Mouse (Mus musculus) limb, embryonic 14.5 days (tissue): Measurements from ENCODE around the gene Ptprn2. TPM values are rescaled to one million over a fixed set of nuclear protein-coding genes. Genes with fewer than 3 reads are reported as not detected.

Experiments used
- ATAC-seq: fragments of 200-750 bp; cut with Nextera tagmentation; 2 replicates; pipeline ENCODE4 v1.8.0; 2017; ENCODE audit warnings: low read depth, moderate number of reproducible peaks, moderate TSS enrichment; ENCODE audit not compliant: low FRiP score
- DNase-seq: peaks from one replicate; pipeline ENCODE4 v3.0.0-alpha.2; 2015; ENCODE audit warnings: low spot score
- H3K27ac ChIP-seq: fragments of 300-500 bp; sonication (generic); replicated peaks from 2 replicates; pipeline ENCODE4 v1.5.1; 2014; ENCODE audit warnings: low read depth, mild to moderate bottlenecking, low read length, moderate library complexity, mixed read lengths
- H3K27me3 ChIP-seq: fragments of 300-500 bp; sonication (generic); 2 replicates; pipeline ENCODE4 v1.6.1; 2014; ENCODE audit warnings: low read length, mixed read lengths; ENCODE audit not compliant: control insufficient read depth, insufficient read depth
- H3K36me3 ChIP-seq: fragments of 300-500 bp; sonication (generic); 2 replicates; pipeline ENCODE4 v1.6.1; 2014; ENCODE audit warnings: mild to moderate bottlenecking, low read length, moderate library complexity, mixed read lengths; ENCODE audit not compliant: control insufficient read depth, insufficient read depth
- H3K4me1 ChIP-seq: fragments of 300-500 bp; sonication (generic); 2 replicates; pipeline ENCODE4 v1.6.1; 2014; ENCODE audit warnings: antibody characterized with exemption, low read length, mixed read lengths; ENCODE audit not compliant: control insufficient read depth, insufficient read depth
- H3K4me2 ChIP-seq: fragments of 300-500 bp; sonication (generic); replicated peaks from 2 replicates; pipeline ENCODE4 v1.6.1; 2014; ENCODE audit warnings: low read depth, mild to moderate bottlenecking, low read length, moderate library complexity; ENCODE audit not compliant: severe bottlenecking
- H3K4me3 ChIP-seq: fragments of 300-500 bp; sonication (generic); replicated peaks from 2 replicates; pipeline ENCODE4 v1.5.1; 2014; ENCODE audit warnings: low read length
- H3K9ac ChIP-seq: fragments of 300-500 bp; sonication (generic); 2 replicates; pipeline ENCODE4 v1.6.1; 2014; ENCODE audit warnings: mild to moderate bottlenecking, low read depth, low read length, moderate library complexity; ENCODE audit not compliant: severe bottlenecking
- H3K9me3 ChIP-seq: fragments of 300-500 bp; sonication (generic); 2 replicates; pipeline ENCODE4 v1.6.1; 2016; ENCODE audit warnings: low read length; ENCODE audit not compliant: control insufficient read depth
- POLR2A ChIP-seq: fragments of 200-500 bp; IDR thresholded peaks from 2 replicates; pipeline ENCODE4 v1.8.0; 2012; ENCODE audit warnings: inconsistent platforms, mild to moderate bottlenecking, moderate library complexity, borderline replicate concordance; ENCODE audit not compliant: insufficient read depth, insufficient read length; ENCODE audit errors: extremely low read depth
- WGBS: fragments of 180-500 bp; shearing (Covaris S2); extraction: QIAGEN DNeasy Blood & Tissue Kit; methylation state at CpG from one replicate; pipeline ENCODE4 v1.1.7; 2014; 5-methylcytosine and 5-hydroxymethylcytosine counted together
- polyA plus RNA-seq, 2 experiments: library from polyadenylated mRNA; depleted of rRNA in 1 of 2; stranded (reverse) in 1 of 2; unstranded in 1 of 2; fragments of >200 nt; fragmentation: Nextera tagmentation in 1 of 2; extraction: Ambion mirVana in 1 of 2; gene quantifications; 2 replicates each; pipeline versions ENCODE4 v1.2.1 to v1.2.3; 2012 to 2014

The Ptprn2 gene
- polyA plus RNA-seq, 2 experiments = 0.08 to 0.65 TPM

DNA sequence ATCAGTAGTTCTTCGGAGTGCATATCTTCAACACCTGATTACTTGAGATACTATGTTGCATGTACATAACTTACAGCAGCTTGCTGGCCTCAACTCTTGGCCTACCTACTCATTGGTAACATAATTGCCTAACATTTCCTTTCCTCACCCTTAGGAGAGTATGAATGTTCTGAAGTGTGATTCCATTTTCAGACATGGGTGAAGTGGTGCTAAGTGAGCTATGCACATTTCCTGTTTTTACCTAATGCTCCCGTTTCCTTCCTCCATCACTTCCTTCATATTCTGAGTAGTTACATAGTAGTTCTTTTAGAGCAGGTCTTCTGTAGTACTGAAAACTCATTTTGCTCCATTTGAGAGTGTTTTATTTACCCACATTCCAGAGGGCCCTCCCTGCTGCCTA lies 334.3 kb downstream of the Ptprn2 start:
- 75% methylated on average over 2 of the region's 2 CpGs for WGBS
- no peaks in the 10 kb centered on the region for H3K4me1 ChIP-seq
- H3K27ac ChIP-seq = no peak overlapping the region
- H3K36me3 ChIP-seq = no peaks in the 10 kb centered on the region
- TF ChIP-seq POLR2A = no peak
- no peak overlapping the region for H3K4me3 ChIP-seq
- DNase-seq (no peak), ATAC-seq (no peak)
- no peak overlapping the region for H3K9ac ChIP-seq
- H3K27me3 ChIP-seq = no peaks in the 10 kb centered on the region
- H3K4me2 ChIP-seq = no peak overlapping the region
- H3K9me3 ChIP-seq = no peaks in the 10 kb centered on the region

DNA sequence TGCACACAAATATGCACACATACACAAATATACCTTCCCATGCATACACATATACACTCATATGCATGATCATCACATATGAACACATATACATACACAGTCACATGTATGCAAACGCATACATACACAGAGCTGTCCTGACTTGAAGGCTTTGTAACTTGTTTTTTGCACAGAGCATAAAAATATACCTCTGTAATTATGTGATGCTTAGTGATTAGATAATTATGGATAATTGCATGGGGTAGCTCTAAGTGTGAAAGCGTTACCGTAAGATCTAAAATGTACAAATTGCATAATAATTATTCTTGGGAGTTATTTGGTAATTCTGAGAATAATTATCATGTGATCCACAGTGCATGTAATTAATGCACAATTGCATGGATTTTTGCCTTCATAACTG lies 337.8 kb downstream of the Ptprn2 start:
- 87% methylated on average over 3 of the region's 3 CpGs for WGBS
- ATAC-seq = no peak

DNA sequence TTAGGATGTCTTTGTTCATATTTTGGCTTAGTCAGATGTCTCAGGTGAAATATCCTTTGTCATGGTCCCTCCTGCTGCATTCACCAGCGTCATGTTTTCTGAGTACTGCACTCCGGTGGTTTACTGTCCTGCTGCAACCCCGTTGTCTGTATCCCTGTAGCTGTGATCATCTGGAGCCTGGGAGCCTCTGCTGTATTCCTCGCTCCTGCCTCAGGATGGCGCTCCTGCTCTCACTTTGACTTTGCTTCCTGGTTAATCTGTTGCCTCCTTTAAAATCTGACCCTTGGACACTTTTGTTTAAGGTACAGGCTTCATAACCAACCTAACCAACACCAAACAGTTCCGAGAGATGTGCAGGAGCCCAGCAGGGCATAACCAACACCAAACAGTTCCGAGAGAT lies 342.2 kb downstream of the Ptprn2 start:
- WGBS = 51% methylated on average over 7 of the region's 7 CpGs
- H3K27me3 ChIP-seq = no peaks in the 10 kb centered on the region
- H3K4me3 ChIP-seq = no peak overlapping the region
- no peak overlapping the region for H3K27ac ChIP-seq
- no peaks in the 10 kb centered on the region for H3K9me3 ChIP-seq
- H3K9ac ChIP-seq = no peak overlapping the region
- no peaks in the 10 kb centered on the region for H3K4me1 ChIP-seq
- no peaks in the 10 kb centered on the region for H3K36me3 ChIP-seq
- TF ChIP-seq POLR2A = no peak
- DNase-seq = no peak
- no peak for ATAC-seq
- H3K4me2 ChIP-seq = no peak overlapping the region

More for the DNA sequence above, 337.8 kb downstream of the Ptprn2 start:
- H3K4me1 ChIP-seq = no peaks in the 10 kb centered on the region
- no peaks in the 10 kb centered on the region for H3K27me3 ChIP-seq
- H3K27ac ChIP-seq = no peak overlapping the region
- no peaks in the 10 kb centered on the region for H3K9me3 ChIP-seq
- no peak for TF ChIP-seq POLR2A
- H3K36me3 ChIP-seq = no peaks in the 10 kb centered on the region
- H3K4me2 ChIP-seq = no peak overlapping the region
- no peak for DNase-seq
- H3K9ac ChIP-seq = no peak overlapping the region
- H3K4me3 ChIP-seq = no peak overlapping the region

DNA sequence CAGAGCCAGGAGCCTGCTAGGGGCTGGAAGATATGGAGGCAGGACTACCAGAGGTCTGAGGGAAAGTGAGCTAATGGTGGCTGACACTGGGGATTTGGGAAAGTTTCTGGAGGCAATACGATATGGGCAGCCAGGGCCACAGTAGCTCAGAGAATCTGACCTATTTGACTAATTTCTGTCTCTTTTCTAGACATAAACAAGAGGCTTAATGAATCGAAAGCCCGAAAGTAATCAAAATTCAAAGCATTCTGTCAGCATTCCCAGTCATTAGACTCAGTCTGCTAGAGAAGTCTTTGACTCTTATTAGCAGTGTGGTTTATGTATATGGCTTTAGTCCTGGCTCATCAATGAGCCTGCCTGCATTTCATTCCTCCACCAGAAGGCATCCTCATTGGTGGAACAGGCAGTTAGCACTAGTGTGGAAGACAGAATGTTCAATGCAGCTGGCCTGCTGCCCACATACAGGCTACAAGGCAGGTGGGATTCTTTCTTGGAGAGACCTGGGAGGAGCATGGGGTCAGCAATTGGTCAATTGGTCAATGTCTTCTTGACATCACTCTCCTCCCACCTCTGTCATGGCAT lies 353.2 kb downstream of the Ptprn2 start:
- H3K4me3 ChIP-seq = no peak overlapping the region
- ATAC-seq (no peak), DNase-seq (no peak)
- no peak for TF ChIP-seq POLR2A
- no peaks in the 10 kb centered on the region for H3K4me1 ChIP-seq
- H3K36me3 ChIP-seq = no peaks in the 10 kb centered on the region
- no peak overlapping the region for H3K4me2 ChIP-seq
- WGBS = 76% methylated on average over 3 of the region's 3 CpGs
- H3K9me3 ChIP-seq = 0 out of 2 replicates have a peak, but pooled peaks cover 3% of the 10 kb centered on the region
- no peak overlapping the region for H3K27ac ChIP-seq
- H3K27me3 ChIP-seq = no peaks in the 10 kb centered on the region
- no peak overlapping the region for H3K9ac ChIP-seq

DNA sequence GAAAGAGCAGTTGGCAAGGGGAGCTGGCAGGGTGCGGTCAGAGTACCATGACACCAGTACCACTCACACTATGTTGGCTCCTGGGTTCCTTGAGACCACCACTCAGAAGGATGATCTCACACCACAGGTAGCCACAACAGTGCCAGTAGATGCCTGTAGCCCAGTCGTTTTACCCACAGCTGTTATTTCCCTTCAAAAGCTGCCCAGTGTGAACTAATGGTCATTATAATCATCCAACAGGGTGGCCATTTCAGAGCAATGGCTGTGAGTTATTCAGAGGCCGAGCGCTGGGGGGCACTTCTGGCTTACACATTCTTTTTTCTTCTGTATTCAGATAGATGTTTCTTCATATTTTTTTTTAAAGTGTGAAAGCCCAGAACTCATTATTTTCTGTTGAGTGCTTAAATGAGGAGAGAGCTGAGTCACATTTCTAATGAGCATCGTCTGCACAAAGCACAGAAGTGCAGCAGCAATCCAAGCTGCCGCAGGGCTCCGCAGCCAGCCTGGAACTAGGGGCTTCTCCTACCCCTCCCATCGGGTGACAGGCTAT lies 357.3 kb downstream of the Ptprn2 start:
- ATAC-seq (no peak), DNase-seq (no peak)
- 70% methylated on average over 8 of the region's 8 CpGs for WGBS
- no peaks in the 10 kb centered on the region for H3K36me3 ChIP-seq
- no peaks in the 10 kb centered on the region for H3K4me1 ChIP-seq
- TF ChIP-seq POLR2A = no peak
- H3K4me3 ChIP-seq = no peak overlapping the region
- no peaks in the 10 kb centered on the region for H3K9me3 ChIP-seq
- H3K9ac ChIP-seq = no peak overlapping the region
- no peak overlapping the region for H3K27ac ChIP-seq
- no peak overlapping the region for H3K4me2 ChIP-seq
- no peaks in the 10 kb centered on the region for H3K27me3 ChIP-seq
